Mouse (Mus musculus): Measurements from ENCODE around the gene Avp.

DNA sequence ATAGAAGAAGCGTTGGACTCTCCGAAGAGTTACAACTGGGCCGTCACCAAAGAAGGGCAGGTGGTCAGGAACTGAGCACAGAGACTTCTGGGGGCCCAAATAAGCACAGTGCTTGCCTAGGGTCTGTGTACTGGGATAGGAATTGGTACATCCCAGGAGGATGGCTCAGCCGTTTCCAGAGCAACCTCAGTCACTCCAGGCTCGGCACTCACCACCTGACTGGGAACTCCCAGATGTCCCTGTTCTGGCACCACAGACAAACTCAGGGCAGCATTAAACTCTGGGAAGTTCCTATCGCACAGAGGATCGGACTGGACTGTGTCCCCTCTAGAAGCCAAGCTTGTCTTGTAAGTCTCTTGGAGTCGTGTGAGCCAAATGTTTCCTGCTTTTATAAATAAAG, 17.4 kb downstream of the Avp start:
- TF ChIP-seq CTCF (conservative IDR thresholded peaks at IDR 0.05; ENCODE audit: insufficient read depth, insufficient read length, low read depth, low read length): no peak
- TF ChIP-seq POLR2A (IDR thresholded peaks at IDR 0.05; ENCODE audit: low read depth, low read length): no peak
